Mouse (Mus musculus) layer of hippocampus, adult 8-10 months (tissue): ENCODE results near the gene Nsg2. TPM values are rescaled to one million over a fixed set of nuclear protein-coding genes. Genes with fewer than 3 reads are reported as not detected.

Experiments used
- DNase-seq, 2 experiments: peaks; one replicate each; pipeline ENCODE4 v3.0.0; 2022; ENCODE audit warnings: low spot score in 2 of 2
- total RNA-seq, 4 experiments: library from RNA; stranded (reverse); gene quantifications; 2 replicates each; pipeline ENCODE4 v1.2.4; 2022

The Nsg2 gene
- total RNA-seq, 4 experiments from 2014 or later = 635 to 719 (median 677) TPM

DNA sequence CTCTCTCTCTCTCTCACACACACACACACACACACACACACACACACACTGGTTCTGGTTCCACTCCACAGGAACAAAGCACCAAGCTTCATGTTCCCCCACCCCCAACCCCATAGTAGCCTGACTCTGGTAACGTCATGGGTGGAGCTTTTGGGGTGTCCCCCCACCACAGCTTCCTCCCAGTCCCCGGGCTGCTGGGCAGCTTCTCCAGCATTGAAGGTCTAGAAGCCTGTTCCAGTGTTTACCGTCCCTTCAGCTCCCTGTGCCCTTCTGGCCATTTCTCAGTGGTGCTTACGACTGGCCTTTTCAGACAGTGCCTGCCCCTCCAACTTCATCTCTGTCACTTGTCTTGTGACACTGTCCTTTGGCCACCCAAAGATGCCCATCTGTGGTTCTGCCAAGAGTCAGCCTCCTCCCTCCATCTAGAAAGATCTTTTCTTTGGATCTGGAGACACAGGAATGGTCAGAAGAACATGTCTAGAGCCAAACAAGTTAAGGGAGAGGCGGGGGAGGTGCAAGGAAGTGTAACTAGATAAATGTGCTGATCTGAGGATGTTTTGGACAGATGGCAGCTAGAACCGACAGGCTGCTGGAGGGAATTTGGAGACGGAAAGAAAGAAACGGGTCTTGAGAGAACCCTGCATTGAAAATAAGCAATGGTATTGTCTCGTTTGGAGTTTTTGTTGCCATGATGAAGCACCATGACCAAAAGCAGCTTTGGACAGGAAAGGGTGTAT is 11.8 kb downstream of the Nsg2 start:
- peak in 1 of 2 experiments; percentile 50 for DNase-seq

DNA sequence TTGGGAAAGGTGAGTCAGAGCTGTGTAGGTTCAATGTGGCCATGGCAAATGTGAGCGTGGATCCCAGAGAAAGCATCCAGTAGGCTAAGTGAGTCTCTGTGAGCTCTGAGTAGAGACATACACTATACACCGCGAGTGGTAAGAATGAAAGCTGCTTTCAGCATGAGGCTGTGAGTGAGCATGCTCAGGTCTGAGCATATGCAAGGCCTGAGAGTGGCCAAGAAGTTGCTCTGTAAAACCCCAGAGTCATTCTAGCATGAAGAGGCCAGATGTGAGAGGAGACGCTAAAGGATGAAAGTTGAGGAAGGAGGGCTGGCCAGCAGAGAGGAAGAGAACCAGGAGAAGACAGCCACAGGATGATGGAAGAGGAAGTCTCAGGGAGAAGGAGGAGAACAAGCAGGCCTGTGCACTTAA is 12.8 kb downstream of the Nsg2 start:
- no peak for DNase-seq

DNA sequence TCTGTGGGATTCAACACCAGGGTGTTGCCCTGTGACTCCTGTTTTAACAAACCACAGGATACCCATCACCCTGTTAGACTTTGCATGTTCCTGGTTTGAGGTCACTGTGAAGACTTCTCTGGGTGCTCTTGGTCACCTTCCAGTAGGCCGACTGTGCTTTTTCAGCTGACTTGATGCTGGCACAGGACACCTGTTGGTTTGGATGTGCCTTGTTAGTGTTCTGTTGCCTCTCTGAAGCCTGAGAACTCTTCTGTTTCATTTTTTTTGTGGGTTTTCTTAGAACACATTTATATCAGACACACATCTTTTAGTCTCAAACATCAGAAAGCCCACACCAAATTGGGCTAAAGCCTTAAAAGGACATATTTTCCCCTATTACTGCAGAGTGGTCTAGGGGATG is 13.3 kb downstream of the Nsg2 start:
- DNase-seq = no peak

DNA sequence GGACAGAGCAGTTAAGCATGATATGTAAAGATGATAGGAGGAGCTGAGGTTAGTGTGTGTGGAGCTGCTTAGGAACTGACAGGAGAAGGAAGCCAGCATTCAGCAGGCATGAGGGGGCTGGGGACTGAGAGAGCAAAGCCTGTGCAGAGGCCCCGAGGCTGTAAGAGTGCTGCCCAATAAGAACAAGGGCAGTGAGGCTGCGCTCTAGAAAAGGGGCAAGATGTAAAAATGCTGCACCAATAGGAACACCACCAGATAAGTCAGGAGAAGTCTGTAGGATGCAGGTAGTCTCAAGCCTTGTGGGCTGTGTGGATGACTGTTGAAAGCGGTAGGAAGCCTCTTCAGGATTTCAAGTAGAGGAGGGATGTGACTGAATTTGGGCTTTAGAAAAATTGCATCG is 17.9 kb downstream of the Nsg2 start:
- no peak for DNase-seq

DNA sequence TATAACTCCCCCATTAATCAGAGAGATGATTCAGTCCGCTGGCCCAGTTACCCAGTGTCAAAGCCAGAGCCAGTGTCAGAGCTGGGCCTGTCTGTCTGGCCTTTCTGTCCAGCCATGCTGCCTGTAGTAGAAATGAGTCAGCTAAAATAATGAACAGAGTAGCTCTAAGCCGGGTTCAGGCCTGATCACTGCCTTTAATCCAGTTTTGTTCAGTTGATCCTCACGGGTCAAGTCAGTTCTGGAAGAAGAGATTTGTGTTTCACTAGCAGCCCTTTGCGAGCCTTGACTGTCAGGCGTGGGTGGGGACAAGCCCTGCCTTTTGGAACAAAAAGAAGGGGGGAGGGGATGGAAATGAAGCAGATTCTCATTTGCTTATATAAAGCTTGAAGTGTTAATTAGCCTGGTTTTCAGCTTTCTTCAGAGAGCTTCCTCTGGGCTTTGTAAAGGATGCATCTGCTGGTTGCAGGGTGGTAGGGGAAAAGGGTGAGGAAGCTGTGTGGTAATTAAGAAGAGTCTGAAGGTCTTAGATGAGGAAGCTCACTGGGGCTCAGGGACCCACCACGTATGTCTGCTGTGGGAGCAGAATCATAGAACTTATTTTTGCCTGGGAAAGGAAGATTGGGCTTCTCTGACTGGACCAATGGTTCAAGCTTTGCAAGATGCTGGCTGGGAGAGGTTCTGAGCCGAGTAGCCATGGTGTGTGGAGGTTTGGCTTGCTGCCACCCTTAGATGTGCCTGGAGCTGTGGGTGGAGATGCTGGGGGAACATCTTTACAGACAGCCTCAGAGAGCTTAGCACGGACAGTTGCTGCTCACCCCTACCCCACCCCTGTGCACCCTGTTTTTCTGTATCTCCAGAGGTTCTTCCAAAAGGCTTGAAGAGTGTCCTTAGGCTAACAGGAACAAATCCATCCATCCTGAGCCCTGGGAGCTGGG is 20.0 kb downstream of the Nsg2 start:
- no peak for DNase-seq

DNA sequence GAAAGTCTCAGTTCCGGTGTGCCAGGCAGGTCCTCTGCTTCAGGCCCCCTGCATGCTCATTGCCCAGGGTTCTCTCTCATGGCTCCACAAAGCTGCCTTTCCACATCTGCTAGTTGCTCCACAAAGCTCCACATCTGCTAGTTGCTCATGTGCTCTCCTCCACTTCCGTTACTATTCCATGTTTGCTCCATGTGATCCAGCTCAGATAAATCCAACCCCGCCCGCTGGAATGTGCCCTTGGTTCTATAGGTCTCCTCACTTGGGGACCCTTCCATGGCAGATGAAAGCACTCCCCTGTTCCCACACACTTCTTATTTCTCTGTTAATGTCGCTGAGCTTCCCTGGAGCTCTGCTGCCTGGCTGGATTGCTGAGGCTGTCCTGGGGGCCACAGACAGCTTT is 26.4 kb downstream of the Nsg2 start:
- DNase-seq = no peak

DNA sequence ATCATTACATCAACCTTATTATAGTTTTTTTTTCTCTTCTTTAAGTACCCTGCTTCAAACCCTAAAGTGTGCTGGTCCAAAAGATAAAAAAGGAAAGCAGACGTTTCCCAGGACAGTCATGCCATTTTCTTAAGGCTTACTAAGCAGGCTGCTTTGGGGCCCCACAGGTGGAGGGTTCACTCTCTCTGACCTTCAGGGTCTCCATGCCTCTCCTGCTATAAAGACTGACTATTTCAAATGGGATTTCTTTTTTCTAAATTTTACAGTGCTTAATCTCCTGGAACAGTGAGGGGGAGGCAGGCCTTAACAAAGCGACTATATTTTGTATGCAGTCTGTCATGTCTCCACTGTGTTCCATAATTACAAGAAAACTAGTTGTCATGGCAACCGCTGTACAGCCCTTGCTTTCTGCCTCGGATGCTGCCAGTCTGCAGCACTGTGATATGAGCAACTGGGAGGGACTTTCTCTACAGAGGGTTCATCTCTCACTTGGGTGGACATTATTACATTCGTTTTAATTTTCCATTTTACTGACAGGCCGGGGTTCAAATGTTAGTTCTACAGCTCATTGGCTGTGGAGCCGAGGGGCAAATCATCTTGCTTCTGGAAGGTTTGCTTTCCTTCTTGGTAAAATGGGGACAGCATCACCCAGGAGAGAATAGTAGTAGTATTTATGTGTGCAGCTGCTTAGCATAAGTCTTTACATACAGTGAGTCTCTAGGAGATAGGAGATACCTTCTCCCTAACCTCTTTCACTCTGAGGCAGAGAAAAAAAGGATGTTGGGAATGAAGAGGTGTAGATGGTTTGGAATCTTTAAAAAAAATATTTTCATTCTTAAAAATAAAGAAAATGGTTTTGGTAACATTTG is 27.4 kb downstream of the Nsg2 start:
- DNase-seq = peak; percentile 56 to 72

DNA sequence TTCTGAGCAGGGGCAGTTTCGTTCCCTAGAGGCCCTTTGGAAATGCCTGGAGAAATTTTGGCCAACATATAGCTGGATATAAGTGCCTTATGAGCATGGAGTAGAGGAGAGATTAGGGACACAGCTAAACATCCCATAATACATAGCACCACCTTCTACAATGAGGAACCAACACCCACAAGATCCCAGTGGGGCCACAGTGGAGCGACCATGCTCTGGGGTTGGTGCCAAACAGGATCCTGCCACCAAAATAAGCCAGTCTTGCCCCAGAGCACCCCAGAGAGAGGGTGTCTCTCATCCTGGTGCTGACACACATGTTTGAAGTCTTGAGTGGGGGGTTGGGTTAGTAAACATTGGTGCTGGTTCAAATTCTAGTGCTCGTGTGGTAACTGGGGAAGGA is 28.3 kb downstream of the Nsg2 start:
- DNase-seq = no peak

DNA sequence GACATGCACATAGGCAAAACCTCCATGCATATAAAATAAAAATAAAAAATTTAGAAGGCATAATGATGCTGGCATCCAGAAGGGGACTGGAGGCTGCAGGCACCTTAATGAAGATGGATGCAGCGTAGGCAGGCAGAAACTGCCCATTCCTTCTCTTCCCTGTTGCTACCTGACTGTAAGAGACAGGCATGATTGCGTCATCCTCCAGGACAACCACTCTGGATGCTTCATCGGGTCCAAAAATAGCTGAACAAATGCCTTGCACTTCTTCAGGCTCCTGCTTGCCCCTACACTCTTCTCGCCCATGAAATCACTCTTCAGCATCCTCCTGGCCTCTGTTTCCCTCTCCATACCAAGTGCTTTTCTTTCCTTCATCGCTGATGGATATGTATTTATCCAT is 29.1 kb downstream of the Nsg2 start:
- DNase-seq = no peak

DNA sequence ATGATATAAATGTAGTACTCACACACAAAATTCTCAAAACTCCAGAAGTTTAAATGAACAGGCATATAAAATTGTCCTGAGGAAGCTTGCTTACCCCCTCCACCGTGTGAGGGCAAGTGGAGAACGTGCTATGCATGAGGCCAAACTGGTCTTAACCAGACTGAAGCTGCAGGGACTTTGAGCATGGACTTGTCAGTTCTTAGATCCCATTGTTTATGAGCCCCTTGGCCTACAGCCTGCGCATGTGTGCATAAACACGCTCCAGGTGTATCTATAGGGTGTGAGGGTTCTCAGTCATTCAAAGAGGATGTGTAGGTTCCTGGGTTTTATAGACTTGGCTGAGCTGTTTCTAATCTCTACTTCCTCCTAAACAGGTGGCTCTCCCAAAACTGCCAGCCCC is 31.1 kb downstream of the Nsg2 start:
- DNase-seq = no peak

DNA sequence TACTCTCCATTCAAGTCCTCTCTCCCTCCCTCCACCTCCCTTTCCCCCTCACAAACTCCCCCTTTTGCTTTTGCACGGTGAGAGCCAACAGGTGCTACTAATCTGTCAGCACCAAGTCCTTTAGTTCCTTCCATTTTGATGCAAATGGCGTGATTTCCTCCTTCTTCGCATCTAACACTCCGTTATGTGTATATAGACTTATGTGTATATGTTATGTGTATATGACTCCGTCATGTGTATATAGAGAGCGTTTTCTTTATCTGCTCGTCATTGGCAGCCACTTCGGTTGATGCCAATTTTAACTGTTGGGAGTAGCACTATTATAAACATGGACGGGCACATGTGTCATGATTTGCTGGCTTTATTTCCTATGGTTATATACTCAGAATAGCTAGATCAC is 31.8 kb downstream of the Nsg2 start:
- DNase-seq = no peak

DNA sequence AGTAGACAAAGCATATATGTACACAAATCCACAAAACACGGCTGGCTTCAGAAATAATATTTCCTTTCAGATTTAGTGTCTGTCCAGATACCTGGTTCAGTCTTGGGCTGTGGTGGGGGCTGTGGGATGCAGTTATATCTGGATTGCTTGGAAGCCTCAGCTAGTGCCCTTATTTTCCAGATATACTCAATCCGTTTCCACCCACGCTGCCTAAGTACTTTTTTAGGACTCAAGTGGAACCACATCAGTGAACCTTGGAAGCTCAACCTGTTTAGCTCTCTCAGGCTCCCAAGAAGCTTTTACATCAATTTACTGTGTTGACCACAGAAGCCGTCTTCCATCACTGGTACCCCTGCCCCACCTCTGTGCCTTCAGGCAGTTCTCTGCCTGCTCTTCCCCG is 35.6 kb downstream of the Nsg2 start:
- no peak for DNase-seq

DNA sequence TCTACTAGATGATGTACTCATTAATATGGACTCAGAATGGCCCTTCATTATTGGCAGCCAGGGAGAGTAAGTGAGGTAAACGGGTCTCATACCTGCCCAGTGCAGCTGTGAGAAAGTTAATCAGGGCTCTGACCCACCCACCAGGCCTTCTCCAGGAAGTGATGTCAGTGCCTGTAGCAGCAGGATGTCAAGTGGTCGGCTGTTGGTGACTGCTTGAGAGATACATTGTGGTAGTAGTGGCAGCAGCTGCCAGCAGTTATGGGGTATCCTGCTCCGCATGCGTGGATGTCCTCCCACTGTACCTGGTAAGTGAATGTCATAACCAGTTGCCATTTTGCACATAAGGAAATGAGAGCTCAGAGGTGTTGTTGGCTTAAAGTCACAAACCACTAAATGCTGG is 39.4 kb downstream of the Nsg2 start:
- no peak for DNase-seq

DNA sequence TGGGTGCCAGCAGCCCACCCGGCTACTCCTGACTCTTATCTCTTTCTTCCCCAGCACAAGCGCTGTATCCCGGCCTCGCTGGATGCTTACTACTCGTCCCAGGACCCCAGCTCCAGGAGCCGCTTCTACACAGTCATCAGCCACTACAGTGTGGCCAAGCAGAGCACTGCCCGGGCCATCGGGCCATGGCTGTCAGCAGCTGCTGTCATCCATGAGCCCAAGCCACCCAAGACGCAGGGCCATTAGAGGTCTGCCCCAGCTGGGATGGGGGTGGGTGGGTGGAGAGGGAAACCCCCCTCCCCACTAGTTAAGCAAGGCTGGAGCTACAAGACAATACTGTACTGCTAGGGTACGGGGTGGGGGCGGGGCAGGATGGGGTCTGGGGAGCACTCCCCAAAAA is 57.1 kb downstream of the Nsg2 start:
- DNase-seq = no peak

DNA sequence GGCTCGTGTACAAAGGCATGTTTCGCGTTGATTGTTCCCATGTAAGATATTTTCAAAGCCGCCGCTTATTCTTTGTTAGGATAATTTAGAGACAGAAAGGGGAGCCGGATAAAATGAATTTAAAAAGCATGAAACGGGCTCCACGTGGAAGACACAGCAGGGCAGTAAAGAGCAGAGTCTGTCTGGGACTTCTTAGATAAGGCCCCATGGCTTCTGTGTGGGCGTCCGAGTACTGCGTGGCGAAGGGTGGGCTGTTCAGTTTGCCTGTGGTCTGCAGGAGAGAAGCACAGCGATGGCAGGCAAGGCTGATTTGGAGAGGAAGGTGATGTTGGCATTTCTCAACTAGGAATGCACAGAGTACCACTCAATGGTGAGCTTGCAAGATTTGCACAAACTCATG is 57.6 kb downstream of the Nsg2 start:
- no peak for DNase-seq

DNA sequence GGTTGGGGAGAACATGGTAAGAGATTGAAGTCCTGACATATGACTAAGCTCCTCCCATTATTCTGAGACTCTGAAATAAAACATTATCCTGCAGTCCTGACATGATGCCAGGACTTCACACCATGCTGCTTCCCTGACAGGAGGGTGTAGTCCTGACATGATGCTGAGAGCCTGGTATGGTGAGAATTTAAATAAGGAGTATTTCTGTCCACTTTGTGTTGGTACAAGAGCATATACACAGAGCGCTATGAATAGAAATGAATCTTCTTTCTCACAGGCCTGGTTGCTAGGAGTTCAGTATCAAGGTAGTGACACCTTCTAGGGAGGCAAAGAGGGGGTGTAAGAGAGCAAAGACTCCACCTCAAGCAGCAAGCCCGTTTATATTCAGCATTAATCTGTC is 60.8 kb downstream of the Nsg2 start:
- DNase-seq = no peak

DNA sequence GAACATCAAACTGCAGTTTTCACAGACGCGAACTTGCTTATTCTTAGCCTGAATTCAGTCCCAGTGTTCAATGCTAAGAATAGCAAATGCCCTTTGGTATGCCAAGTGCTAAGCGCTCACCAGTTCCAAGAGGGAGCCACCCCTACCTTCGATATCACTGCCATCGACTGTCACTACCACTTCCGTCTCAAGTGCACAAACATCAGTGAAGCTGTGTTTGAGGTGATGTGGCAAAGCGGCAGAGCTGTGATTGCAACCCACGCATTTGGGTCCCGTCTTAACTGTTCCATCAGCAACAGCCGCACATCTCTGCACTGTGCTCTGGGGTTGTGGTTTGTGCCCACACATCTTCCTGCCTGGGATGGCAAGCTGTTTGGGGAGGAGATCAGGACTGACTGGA is 61.6 kb downstream of the Nsg2 start:
- DNase-seq = peak; percentile 54 to 58

DNA sequence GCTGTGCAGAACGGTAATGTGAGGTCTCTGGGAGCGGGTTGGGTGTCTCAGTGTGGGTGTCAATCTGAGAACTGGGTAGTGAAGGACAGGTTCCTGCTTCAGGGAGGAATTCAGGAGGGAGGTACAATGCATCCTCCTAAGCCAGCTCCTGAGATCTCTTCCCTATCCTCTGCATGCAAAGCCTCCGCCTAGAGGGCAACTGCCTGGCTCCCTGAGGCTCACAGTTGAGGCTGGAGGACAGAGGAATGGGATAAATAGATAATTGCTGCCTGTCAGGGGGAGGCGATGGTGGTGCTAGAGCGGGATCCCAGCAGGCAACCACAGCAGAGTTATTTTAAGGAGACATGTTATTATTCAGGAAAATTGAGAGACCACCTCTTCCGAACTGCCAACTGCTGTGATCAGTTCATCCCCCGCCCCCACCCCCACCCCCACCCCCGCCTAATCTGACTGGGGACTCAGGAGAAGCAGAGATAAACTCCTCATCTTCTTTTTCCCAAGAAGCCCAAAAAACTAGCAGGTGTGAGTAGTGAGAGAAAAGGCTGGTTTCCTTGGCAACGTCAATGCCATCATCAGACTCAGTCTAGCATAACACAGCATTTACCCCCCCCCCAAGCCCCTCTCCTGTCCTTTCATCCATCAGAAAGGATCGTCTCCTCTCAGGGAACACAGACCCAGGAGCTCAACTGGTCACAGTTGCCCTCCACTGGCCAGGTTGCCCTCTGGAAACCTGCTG is 63.7 kb downstream of the Nsg2 start:
- DNase-seq = no peak

DNA sequence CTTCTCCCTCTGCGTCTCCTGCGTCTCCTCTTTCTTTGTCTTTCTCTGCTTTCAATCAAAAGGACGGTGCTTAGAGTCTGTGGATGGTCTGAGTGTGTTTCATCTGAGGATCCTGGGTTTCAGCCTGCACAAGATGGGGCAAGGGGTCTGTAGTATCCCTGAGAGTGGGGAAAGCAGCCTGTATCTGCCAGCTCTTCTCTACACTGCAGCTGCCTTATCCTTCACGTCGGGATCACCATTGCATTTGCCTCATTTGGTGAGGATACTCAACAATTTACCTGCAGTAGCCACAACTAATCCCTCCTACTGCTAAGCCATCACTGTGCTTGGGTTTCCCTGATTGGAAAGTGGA is 64.2 kb downstream of the Nsg2 start:
- DNase-seq = no peak

DNA sequence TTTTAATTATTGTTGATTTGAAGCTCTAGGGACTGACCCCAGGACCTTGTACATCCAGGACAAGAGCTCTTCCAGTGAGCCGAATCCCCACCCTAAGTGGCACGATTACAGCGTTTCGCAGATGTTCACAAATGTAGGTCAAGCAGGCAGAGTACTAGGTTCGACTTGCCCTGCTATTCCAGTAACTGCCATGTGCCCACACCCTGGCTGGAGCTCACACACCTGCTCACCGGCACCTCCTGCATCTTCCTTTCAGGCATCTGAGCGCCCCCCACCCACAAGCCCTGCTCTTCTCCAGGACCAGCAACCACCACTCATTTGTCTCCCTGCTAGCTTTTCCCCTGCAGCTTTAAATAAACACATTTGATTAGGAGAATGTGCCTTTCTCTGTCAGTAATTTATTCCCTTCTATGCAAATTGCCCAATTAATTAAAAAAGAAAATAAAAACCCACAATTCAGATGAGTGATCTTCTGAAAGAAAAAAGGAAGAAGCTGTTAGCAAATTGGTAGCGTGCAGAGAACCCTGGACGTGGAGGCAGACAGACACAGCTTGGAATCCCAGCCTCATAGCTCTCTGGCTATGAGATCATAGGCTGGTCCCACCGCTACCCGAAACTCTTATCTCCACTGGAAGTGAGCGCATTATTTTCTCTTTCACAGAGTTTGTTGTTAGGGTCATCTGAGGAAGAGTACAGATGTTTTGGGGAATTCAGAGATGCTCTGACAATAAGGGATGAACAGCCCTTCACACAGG is 68.7 kb downstream of the Nsg2 start:
- no peak for DNase-seq
